Mouse (Mus musculus) inflammation-experienced regulatory T-cells, adult 6 months (primary cell): Measurements from ENCODE around the gene Pcbp1. TPM values are rescaled to one million over a fixed set of nuclear protein-coding genes. Genes with fewer than 3 reads are reported as not detected.
"Not testable (repeated sequence)": the region's sequence is repeated elsewhere in the genome, so short reads cannot be mapped to it uniquely, and the experiment has no call there.

ENCODE experiments used
- ATAC-seq: one replicate; pipeline ENCODE4 v1.8.0; 2017
- polyA plus RNA-seq, 3 experiments: library from polyadenylated mRNA; unstranded; fragments of 100-300 nt; shearing (Covaris generic); gene quantifications; one replicate each; pipeline ENCODE4 v1.2.1; 2017

Pcbp1 gene
- polyA plus RNA-seq = 10 to 100 TPM; 26.3 to 32.5 (median 29.3) TPM

- peak; percentile 56 for ATAC-seq
These were observed at the start of gene Pcbp1 for GRCm38 (mm10) chr6:86526032-86526960. Pcbp1 (minus strand) TSS chr6:86526321.

GRCm38 (mm10) chr6:86574495-86574894 is 48.4 kb upstream of the Pcbp1 start:
- ATAC-seq = no peak

GRCm38 (mm10) chr6:86570830-86571229 is 44.7 kb upstream of the Pcbp1 start:
- peak; percentile 91 for ATAC-seq

- ATAC-seq = no peak
These were observed 43.3 kb upstream of the Pcbp1 start for GRCm38 (mm10) chr6:86569461-86569820.

GRCm38 (mm10) chr6:86568816-86569460 is 42.8 kb upstream of the Pcbp1 start:
- no peak for ATAC-seq

- no peak for ATAC-seq
These were observed 39.7 kb upstream of the Pcbp1 start for GRCm38 (mm10) chr6:86565782-86566181.

GRCm38 (mm10) chr6:86557182-86557581 is 31.1 kb upstream of the Pcbp1 start:
- ATAC-seq = not testable (repeated sequence)

- no peak for ATAC-seq
These were observed 30.4 kb upstream of the Pcbp1 start for GRCm38 (mm10) chr6:86556345-86557058.

- ATAC-seq = no peak
These were observed 24.5 kb upstream of the Pcbp1 start for GRCm38 (mm10) chr6:86550587-86550986.

- peak; percentile 77 for ATAC-seq
These were observed 21.8 kb upstream of the Pcbp1 start for GRCm38 (mm10) chr6:86547880-86548367.

- no peak for ATAC-seq
These were observed 21.2 kb upstream of the Pcbp1 start for GRCm38 (mm10) chr6:86547228-86547755.

- peak; percentile 62 for ATAC-seq
These were observed 19.1 kb upstream of the Pcbp1 start for GRCm38 (mm10) chr6:86545236-86545635.

GRCm38 (mm10) chr6:86543869-86544268 is 17.7 kb upstream of the Pcbp1 start:
- no peak for ATAC-seq

GRCm38 (mm10) chr6:86543060-86543459 is 16.9 kb upstream of the Pcbp1 start:
- ATAC-seq = no peak

- peak; percentile 20 for ATAC-seq
These were observed 15.5 kb upstream of the Pcbp1 start for GRCm38 (mm10) chr6:86541650-86542049.

- ATAC-seq = no peak
These were observed 2.3 kb upstream of the Pcbp1 start for GRCm38 (mm10) chr6:86528451-86528785.

GRCm38 (mm10) chr6:86527766-86528450 is 1.8 kb upstream of the Pcbp1 start:
- ATAC-seq = no peak

- ATAC-seq = peak; percentile 44
These were observed 1.0 kb upstream of the Pcbp1 start for GRCm38 (mm10) chr6:86526961-86527740.

GRCm38 (mm10) chr6:86525646-86526031 is 482 bp downstream of the Pcbp1 start:
- ATAC-seq = no peak

GRCm38 (mm10) chr6:86524879-86525645 is 1.1 kb downstream of the Pcbp1 start:
- ATAC-seq = no peak
